Mouse (Mus musculus): ENCODE measurements around the gene Slc43a1. TPM values are rescaled to one million over a fixed set of nuclear protein-coding genes. Genes with fewer than 3 reads are reported as not detected.

Slc43a1 gene
- polyA plus RNA-seq, 1 experiment from 2014 or later: 14.3 TPM

DNA sequence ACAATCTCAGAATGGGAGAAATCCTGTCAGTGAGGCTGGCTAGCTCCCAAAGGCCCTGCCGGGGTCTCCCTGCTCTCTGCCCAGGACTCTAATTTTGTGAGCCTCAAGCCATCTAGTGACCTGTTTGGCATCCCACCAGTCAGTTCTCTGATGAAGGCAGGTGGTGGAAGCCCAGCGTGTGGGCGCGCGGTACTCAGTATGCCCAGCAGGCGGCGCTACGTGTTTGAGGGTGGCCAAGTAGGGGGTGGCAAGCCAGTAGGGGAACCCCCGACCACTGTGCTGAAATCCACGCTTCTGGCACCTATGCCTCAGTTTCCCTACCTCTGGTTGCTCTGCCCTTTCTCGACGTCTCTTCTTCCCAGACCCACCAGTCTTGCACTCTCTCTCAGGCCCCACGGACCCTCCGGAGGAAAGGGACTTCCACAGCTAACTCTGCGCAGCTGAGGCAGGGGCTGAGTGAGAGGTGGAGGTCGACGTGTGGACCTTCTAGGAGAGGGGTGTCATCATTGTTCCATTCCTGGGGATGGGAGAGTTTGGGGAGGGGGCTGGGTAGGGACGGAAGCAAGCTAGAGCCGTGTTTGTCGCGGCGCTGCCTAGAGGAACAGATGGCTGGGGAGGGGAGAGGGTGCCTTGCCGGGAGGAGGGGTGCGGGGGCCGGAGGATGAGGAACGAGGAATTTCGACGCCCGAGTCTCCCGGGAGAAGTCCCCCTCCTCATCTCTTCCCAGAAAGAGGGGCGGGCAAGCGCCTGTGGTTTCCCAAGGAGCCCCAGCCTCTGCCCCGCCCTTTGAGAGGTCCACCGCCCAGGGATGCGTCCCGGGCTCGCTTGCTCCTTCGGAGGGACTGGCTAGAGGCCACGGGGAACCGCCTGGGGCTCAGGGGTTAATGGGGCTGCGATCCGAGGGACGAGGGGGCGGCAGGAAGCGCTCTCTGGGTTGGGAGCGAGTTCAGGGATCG, 27.2 kb downstream of the Slc43a1 start:
- Histone ChIP-seq H3K9me3 (ENCODE audit: control insufficient read depth, low read length) (no peaks in the 10 kb centered on the region), H3K4me2 (ENCODE audit: low read depth, low read length) (peak overlapping the region; percentile 79), H3K27me3 (replicated peaks; ENCODE audit: control insufficient read depth, insufficient read depth, low read length) (peaks cover 41% of the 10 kb centered on the region), H3K27ac (replicated peaks; ENCODE audit: low read depth, low read length) (no peak overlapping the region), H3K4me1 (ENCODE audit: control insufficient read depth, insufficient read depth, low read length) (peaks cover 9% of the 10 kb centered on the region; the same call in 1 of the 2 replicates), H3K4me3 (ENCODE audit: low read depth, low read length) (peak overlapping the region; percentile 40), H3K36me3 (ENCODE audit: control insufficient read depth, insufficient read depth, low read length) (peaks cover 6% of the 10 kb centered on the region; the same call in 1 of the 2 replicates), H3K9ac (ENCODE audit: low read depth, low read length) (peak overlapping the region; percentile 56)
- ATAC-seq (ENCODE audit: low read depth) (peak; percentile 39), DNase-seq (ENCODE audit: low spot score) (peak; percentile 33)
- 2% methylated on average over 33 of the region's 47 CpGs for WGBS

DNA sequence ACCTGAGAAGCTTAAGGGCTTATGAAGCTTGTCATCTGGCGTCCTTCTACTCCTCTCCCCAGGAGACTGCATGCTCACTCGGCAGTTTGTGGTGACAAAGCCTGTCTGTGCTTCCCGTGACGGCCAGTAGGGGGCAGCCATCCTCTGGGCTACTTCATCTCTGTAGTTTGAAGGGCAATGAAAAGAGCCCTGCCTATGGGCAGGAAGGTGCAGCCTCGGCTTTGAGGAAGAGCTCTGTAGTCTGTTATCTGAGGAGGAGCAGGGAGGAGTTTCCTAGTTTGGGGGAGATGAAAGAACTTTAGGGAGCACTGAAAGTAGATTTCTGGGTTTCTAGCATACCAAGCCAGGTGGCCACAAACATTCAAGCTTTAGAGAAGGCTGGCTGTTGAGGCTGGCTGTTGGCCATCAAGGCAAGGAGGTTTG, 29.9 kb downstream of the Slc43a1 start:
- Histone ChIP-seq H3K4me2 (ENCODE audit: low read depth, low read length) (no peak overlapping the region), H3K27ac (replicated peaks; ENCODE audit: low read depth, low read length) (no peak overlapping the region), H3K4me1 (ENCODE audit: control insufficient read depth, insufficient read depth, low read length) (peaks cover 16% of the 10 kb centered on the region), H3K9me3 (ENCODE audit: control insufficient read depth, low read length) (no peaks in the 10 kb centered on the region), H3K27me3 (replicated peaks; ENCODE audit: control insufficient read depth, insufficient read depth, low read length) (peaks cover 67% of the 10 kb centered on the region), H3K9ac (ENCODE audit: low read depth, low read length) (no peak overlapping the region), H3K4me3 (ENCODE audit: low read depth, low read length) (no peak overlapping the region), H3K36me3 (ENCODE audit: control insufficient read depth, insufficient read depth, low read length) (no peaks in the 10 kb centered on the region)
- ATAC-seq (ENCODE audit: low read depth) (peak; percentile 38; the same call in 1 of the 2 replicates), DNase-seq (ENCODE audit: low spot score) (peak; percentile 38)
- 4% methylated on average over 5 of the region's 5 CpGs for WGBS

DNA sequence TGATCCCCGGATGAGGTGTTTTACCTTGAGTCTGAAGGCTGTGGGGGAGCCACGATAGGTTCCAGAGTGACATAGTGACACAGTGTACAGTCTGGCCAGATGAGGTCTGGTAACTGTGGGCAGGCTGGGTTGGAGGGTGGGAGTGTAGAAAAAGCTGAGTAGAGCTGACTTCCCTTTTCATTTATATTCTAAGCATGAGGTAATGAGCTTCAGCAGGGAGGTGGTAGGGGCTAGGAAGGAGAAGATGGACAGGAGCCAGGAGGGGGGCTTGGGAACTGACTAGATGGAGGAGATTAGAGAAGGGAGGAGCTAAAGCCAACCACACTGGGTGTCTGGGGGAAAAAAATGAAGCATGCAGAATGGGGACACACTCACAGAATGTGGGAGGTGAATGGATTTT, 30.3 kb downstream of the Slc43a1 start:
- no peak overlapping the region for H3K9ac ChIP-seq (ENCODE audit: low read depth, low read length)
- no peak for ATAC-seq (ENCODE audit: low read depth)
- WGBS: 68% methylated on average over 2 of the region's 2 CpGs

DNA sequence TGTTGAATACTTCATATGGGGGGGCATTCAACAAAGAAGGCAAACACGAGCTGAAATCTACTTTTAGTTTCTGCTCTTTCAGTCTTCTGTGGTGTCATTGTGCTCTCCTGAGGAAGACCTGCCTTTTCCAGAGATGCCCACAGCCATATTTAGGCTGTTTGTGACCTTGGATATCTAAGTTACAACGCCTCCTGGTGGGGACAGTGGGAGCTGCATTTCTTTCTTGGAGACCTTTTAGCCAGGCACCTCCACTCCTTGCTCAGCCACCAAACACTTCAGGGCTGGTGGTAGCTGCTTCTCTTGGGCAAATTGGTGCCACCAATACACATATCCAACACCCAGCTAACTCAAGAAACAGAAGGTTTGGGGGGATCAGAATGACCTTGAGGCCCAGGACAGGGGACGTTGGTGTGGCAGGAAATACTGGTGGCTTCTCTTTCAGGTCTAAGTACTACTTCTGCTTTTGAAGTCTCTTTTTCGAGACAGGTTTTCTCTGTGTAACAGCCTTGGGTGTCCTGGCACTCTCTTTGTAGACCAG, 32.0 kb downstream of the Slc43a1 start:
- H3K27me3 ChIP-seq (replicated peaks; ENCODE audit: control insufficient read depth, insufficient read depth, low read length): peaks cover 82% of the 10 kb centered on the region
- no peaks in the 10 kb centered on the region for H3K36me3 ChIP-seq (ENCODE audit: control insufficient read depth, insufficient read depth, low read length)
- no peak overlapping the region for H3K27ac ChIP-seq (replicated peaks; ENCODE audit: low read depth, low read length)
- H3K4me3 ChIP-seq (ENCODE audit: low read depth, low read length): no peak overlapping the region
- no peak for DNase-seq (ENCODE audit: low spot score)
- H3K4me1 ChIP-seq (ENCODE audit: control insufficient read depth, insufficient read depth, low read length): peaks cover 16% of the 10 kb centered on the region
- WGBS: 62% methylated on average over 4 of the region's 4 CpGs
- H3K9me3 ChIP-seq (ENCODE audit: control insufficient read depth, low read length): no peaks in the 10 kb centered on the region
- ATAC-seq (ENCODE audit: low read depth): no peak
- H3K9ac ChIP-seq (ENCODE audit: low read depth, low read length): no peak overlapping the region
- no peak overlapping the region for H3K4me2 ChIP-seq (ENCODE audit: low read depth, low read length)

More for the DNA sequence above, 30.3 kb downstream of the Slc43a1 start:
- Histone ChIP-seq H3K9me3 (ENCODE audit: control insufficient read depth, low read length) (no peaks in the 10 kb centered on the region), H3K27ac (replicated peaks; ENCODE audit: low read depth, low read length) (no peak overlapping the region), H3K4me1 (ENCODE audit: control insufficient read depth, insufficient read depth, low read length) (peaks cover 16% of the 10 kb centered on the region), H3K36me3 (ENCODE audit: control insufficient read depth, insufficient read depth, low read length) (no peaks in the 10 kb centered on the region), H3K4me2 (ENCODE audit: low read depth, low read length) (no peak overlapping the region), H3K27me3 (replicated peaks; ENCODE audit: control insufficient read depth, insufficient read depth, low read length) (peaks cover 71% of the 10 kb centered on the region), H3K4me3 (ENCODE audit: low read depth, low read length) (no peak overlapping the region)
- DNase-seq (ENCODE audit: low spot score): no peak

DNA sequence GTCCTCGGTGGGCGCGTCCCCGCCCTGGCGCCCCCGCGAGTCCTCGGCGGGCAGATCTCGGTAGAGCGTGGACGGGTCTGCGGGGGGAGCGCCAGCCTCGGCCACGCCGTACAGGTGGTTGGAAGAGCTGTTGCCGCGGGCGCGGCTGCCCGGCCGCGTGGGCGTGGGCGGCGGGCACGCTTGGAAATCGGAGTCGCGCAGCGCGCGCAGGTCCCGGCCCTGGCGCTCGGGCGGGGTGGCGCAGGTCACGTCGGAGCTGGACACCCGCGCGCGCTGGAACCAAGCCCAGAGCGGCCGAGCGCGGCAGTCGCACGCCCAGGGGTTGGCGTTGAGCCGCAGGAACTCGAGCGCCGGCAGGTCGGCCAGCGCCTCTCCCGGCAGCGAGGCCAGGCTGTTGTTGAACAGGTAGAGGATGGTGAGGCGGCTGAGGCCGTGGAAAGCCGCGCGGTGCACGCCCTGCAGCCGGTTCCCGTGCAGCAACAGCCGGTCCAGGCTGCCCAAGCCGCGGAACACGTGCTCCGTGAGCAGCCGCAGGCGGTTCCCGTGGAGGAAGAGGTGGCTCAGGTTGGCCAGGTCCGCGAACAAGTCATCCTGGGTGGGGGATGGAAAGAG, 33.6 kb downstream of the Slc43a1 start:
- WGBS: 1% methylated on average over 38 of the region's 78 CpGs
- Histone ChIP-seq H3K9me3 (ENCODE audit: control insufficient read depth, low read length) (no peaks in the 10 kb centered on the region), H3K27ac (replicated peaks; ENCODE audit: low read depth, low read length) (no peak overlapping the region), H3K27me3 (replicated peaks; ENCODE audit: control insufficient read depth, insufficient read depth, low read length) (peaks cover 67% of the 10 kb centered on the region), H3K4me2 (ENCODE audit: low read depth, low read length) (peak overlapping the region; percentile 93), H3K4me3 (ENCODE audit: low read depth, low read length) (peak overlapping the region; percentile 53), H3K4me1 (ENCODE audit: control insufficient read depth, insufficient read depth, low read length) (peaks cover 7% of the 10 kb centered on the region; the same call in 1 of the 2 replicates), H3K36me3 (ENCODE audit: control insufficient read depth, insufficient read depth, low read length) (no peaks in the 10 kb centered on the region), H3K9ac (ENCODE audit: low read depth, low read length) (peak overlapping the region; percentile 58)
- ATAC-seq (ENCODE audit: low read depth): 0 out of 2 replicates have a peak, but pooled peaks have one; percentile 26
- no peak for DNase-seq (ENCODE audit: low spot score)

- H3K9ac ChIP-seq (ENCODE audit: low read depth, low read length): no peak overlapping the region
- no peaks in the 10 kb centered on the region for H3K36me3 ChIP-seq (ENCODE audit: control insufficient read depth, insufficient read depth, low read length)
- ATAC-seq (ENCODE audit: low read depth) (no peak), DNase-seq (ENCODE audit: low spot score) (no peak)
- no peak overlapping the region for H3K27ac ChIP-seq (replicated peaks; ENCODE audit: low read depth, low read length)
- no peak overlapping the region for H3K4me2 ChIP-seq (ENCODE audit: low read depth, low read length)
- 51% methylated on average over 6 of the region's 6 CpGs for WGBS
- H3K4me1 ChIP-seq (ENCODE audit: control insufficient read depth, insufficient read depth, low read length): peaks cover 7% of the 10 kb centered on the region; the same call in 1 of the 2 replicates
- H3K9me3 ChIP-seq (ENCODE audit: control insufficient read depth, low read length): no peaks in the 10 kb centered on the region
- H3K27me3 ChIP-seq (replicated peaks; ENCODE audit: control insufficient read depth, insufficient read depth, low read length): peaks cover 46% of the 10 kb centered on the region
- no peak overlapping the region for H3K4me3 ChIP-seq (ENCODE audit: low read depth, low read length)
These were observed 37.2 kb downstream of the Slc43a1 start for GRCm38 (mm10) chr2:84875842-84876241.

GRCm38 (mm10) chr2:84880590-84880989, 41.9 kb downstream of the Slc43a1 start:
- DNase-seq (ENCODE audit: low spot score) (no peak), ATAC-seq (ENCODE audit: low read depth) (no peak)
- Histone ChIP-seq H3K9ac (ENCODE audit: low read depth, low read length) (no peak overlapping the region), H3K27me3 (replicated peaks; ENCODE audit: control insufficient read depth, insufficient read depth, low read length) (peaks cover 40% of the 10 kb centered on the region), H3K27ac (replicated peaks; ENCODE audit: low read depth, low read length) (no peak overlapping the region), H3K4me1 (ENCODE audit: control insufficient read depth, insufficient read depth, low read length) (no peaks in the 10 kb centered on the region), H3K36me3 (ENCODE audit: control insufficient read depth, insufficient read depth, low read length) (no peaks in the 10 kb centered on the region), H3K9me3 (ENCODE audit: control insufficient read depth, low read length) (no peaks in the 10 kb centered on the region), H3K4me3 (ENCODE audit: low read depth, low read length) (no peak overlapping the region), H3K4me2 (ENCODE audit: low read depth, low read length) (no peak overlapping the region)
- 92% methylated on average over 5 of the region's 8 CpGs for WGBS

DNA sequence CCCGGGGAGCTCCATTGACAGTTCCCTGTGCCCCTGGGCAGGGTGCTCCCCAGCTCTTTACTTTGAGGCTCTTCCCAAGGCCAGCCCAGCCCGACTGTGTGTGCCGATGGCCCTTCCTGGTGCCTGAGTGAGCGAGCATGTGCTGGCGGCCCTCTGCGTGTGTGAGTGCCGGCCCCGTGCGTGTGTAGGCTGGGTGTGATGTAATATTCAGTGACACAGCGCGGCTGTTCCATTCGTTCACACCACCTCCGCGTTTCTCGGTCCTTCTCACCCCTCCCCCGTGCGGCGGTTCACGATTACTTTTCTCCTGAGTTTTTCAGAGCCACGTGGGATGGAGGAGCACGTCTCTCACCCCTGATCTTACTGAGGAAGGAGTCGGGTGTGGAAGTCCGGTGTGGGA, 44.0 kb downstream of the Slc43a1 start:
- WGBS: 5% methylated on average over 22 of the region's 23 CpGs
- H3K4me2 ChIP-seq (ENCODE audit: low read depth, low read length): peak overlapping the region; percentile 27; the same call in 1 of the 2 replicates
- DNase-seq (ENCODE audit: low spot score): no peak
- no peaks in the 10 kb centered on the region for H3K9me3 ChIP-seq (ENCODE audit: control insufficient read depth, low read length)
- no peak overlapping the region for H3K9ac ChIP-seq (ENCODE audit: low read depth, low read length)
- 0 out of 2 replicates have a peak, but pooled peaks have one; percentile 15 for ATAC-seq (ENCODE audit: low read depth)
- no peaks in the 10 kb centered on the region for H3K36me3 ChIP-seq (ENCODE audit: control insufficient read depth, insufficient read depth, low read length)
- peaks cover 59% of the 10 kb centered on the region for H3K27me3 ChIP-seq (replicated peaks; ENCODE audit: control insufficient read depth, insufficient read depth, low read length)
- H3K27ac ChIP-seq (replicated peaks; ENCODE audit: low read depth, low read length): no peak overlapping the region
- no peak overlapping the region for H3K4me3 ChIP-seq (ENCODE audit: low read depth, low read length)
- peaks cover 3% of the 10 kb centered on the region; the same call in 1 of the 2 replicates for H3K4me1 ChIP-seq (ENCODE audit: control insufficient read depth, insufficient read depth, low read length)

Measured in embryonic facial prominence, embryonic 14.5 days (tissue).